Comparison of ENCODE assay signal across 30 mouse cellular contexts in the genomic region with DNA sequence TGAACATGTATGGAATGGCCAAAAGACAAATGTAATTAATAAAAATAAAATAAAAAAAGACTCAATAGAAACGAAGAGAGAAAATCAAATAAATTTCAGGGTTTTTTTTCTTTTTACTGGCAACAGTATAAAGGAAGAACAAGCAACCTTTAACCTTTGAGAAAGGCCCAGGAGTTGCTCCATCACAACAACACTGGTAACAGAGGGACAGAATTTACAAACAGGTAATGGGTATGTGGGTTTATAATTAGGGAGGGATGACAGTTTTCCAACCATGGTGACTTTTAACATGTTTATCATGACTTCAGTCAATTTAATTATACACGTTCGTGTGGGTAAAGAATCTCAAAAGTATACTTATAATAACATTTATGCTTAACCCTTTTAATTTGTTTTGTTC.
"Had no signal": no experiment of that assay in that cellular context is flagged by ENCODE, and none has a peak within 500 bp of the region (broad histone marks: within the 10 kb centered on the region; RNA-seq: fewer than 3 reads in every experiment).

No protein-coding gene starts in this region.

- H3K4me3 ChIP-seq: left cerebral cortex, adult 2 months; limb, embryonic 10.5 days; limb, embryonic 12.5 days; limb, embryonic 13.5 days; limb, embryonic 15.5 days; liver, embryonic 12.5 days; liver, embryonic 13.5 days; liver, embryonic 15.5 days; lung, embryonic 15.5 days; megakaryocyte, embryonic 14.5 days; midbrain, embryonic 10.5 days; midbrain, embryonic 12.5 days; midbrain, embryonic 13.5 days; midbrain, embryonic 15.5 days; myocyte; neural tube, embryonic 12.5 days had no signal

- H3K9ac ChIP-seq: limb, embryonic 12.5 days; limb, embryonic 13.5 days; limb, embryonic 15.5 days; liver, embryonic 12.5 days; liver, embryonic 13.5 days; liver, embryonic 14.5 days; liver, embryonic 15.5 days; lung, embryonic 14.5 days; lung, embryonic 15.5 days; midbrain, embryonic 12.5 days; midbrain, embryonic 13.5 days; midbrain, embryonic 15.5 days; neural tube, embryonic 12.5 days had no signal

- H3K4me1 ChIP-seq: liver, embryonic 12.5 days; liver, embryonic 13.5 days; liver, embryonic 15.5 days; lung, embryonic 15.5 days; midbrain, embryonic 10.5 days; midbrain, embryonic 12.5 days; midbrain, embryonic 13.5 days; midbrain, embryonic 15.5 days; neural tube, embryonic 12.5 days had no signal

- H3K27ac ChIP-seq: left cerebral cortex, adult 2 months; limb, embryonic 10.5 days; limb, embryonic 12.5 days; limb, embryonic 13.5 days; limb, embryonic 15.5 days; liver, embryonic 12.5 days; liver, embryonic 13.5 days; liver, embryonic 14.5 days; liver, embryonic 15.5 days; lung, embryonic 15.5 days; macrophage; midbrain, embryonic 10.5 days; midbrain, embryonic 12.5 days; midbrain, embryonic 13.5 days; midbrain, embryonic 15.5 days; neural tube, embryonic 12.5 days had no signal

- DNase-seq: left cerebral cortex, postnatal 4 days; liver; liver, embryonic 13.5 days; lung, adult 18-20 months; lung, adult 2 months; lung, embryonic 14.5 days; lung, postnatal 10 days; lung, postnatal 14 days; lung, postnatal 36 days; lung, postnatal 4 days had no signal

- H3K9me3 ChIP-seq: limb, embryonic 10.5 days; limb, embryonic 12.5 days; limb, embryonic 13.5 days; limb, embryonic 15.5 days; liver, embryonic 12.5 days; liver, embryonic 13.5 days; liver, embryonic 15.5 days; lung, embryonic 15.5 days; megakaryocyte, embryonic 14.5 days; midbrain, embryonic 10.5 days; midbrain, embryonic 12.5 days; midbrain, embryonic 13.5 days; midbrain, embryonic 15.5 days; neural tube, embryonic 12.5 days had no signal

- H3K4me2 ChIP-seq: limb, embryonic 12.5 days; limb, embryonic 13.5 days; limb, embryonic 15.5 days; liver, embryonic 11.5 days; liver, embryonic 12.5 days; liver, embryonic 13.5 days; liver, embryonic 15.5 days; lung, embryonic 14.5 days; lung, embryonic 15.5 days; midbrain, embryonic 12.5 days; midbrain, embryonic 13.5 days; midbrain, embryonic 15.5 days; neural tube, embryonic 12.5 days had no signal

- ATAC-seq: liver, embryonic 12.5 days; lung, postnatal 0 days; midbrain, embryonic 13.5 days; midbrain, embryonic 15.5 days; midbrain, embryonic 16.5 days had no signal

- H3K27me3 ChIP-seq: limb, embryonic 12.5 days; limb, embryonic 13.5 days; limb, embryonic 15.5 days; liver, embryonic 12.5 days; liver, embryonic 13.5 days; liver, embryonic 15.5 days; lung, embryonic 15.5 days; megakaryocyte, embryonic 14.5 days; midbrain, embryonic 12.5 days; midbrain, embryonic 13.5 days; midbrain, embryonic 15.5 days; neural tube, embryonic 12.5 days had no signal

- H3K36me3 ChIP-seq: limb, embryonic 10.5 days; limb, embryonic 12.5 days; liver, embryonic 12.5 days; liver, embryonic 13.5 days; liver, embryonic 15.5 days; lung, embryonic 15.5 days; midbrain, embryonic 10.5 days; midbrain, embryonic 12.5 days; midbrain, embryonic 13.5 days; midbrain, embryonic 15.5 days; neural tube, embryonic 12.5 days had no signal
